Mouse (Mus musculus): ENCODE results near the gene Olfr850. TPM values are rescaled to one million over a fixed set of nuclear protein-coding genes. Genes with fewer than 3 reads are reported as not detected.

The Olfr850 gene
- not detected for total RNA-seq (2023)

GRCm38 (mm10) chr9:19478148-19478547, at the start of gene Olfr850:
TSS of gene Olfr850 (minus strand) at chr9:19478248.

GRCm38 (mm10) chr9:19492995-19493394, 14.9 kb upstream of the Olfr850 start, which contains the start of gene Olfr851:
TSS of gene Olfr851 (plus strand) at chr9:19493295.

GRCm38 (mm10) chr9:19439966-19440365, 38.1 kb downstream of the Olfr850 start, which contains the start of gene Olfr849:
TSS of gene Olfr849 (plus strand) at chr9:19440266.

Other genes with a start within 250 kb of the Olfr850 start
- gene Olfr843, start 226.3 kb downstream of the Olfr850 start, total RNA-seq (2023) = not detected
- gene Olfr844, start 161.9 kb downstream of the Olfr850 start, total RNA-seq (2023) = not detected
- not detected for gene Olfr845, start 141.8 kb downstream of the Olfr850 start, total RNA-seq (2023)
- not detected for gene Olfr846, start 114.2 kb downstream of the Olfr850 start, total RNA-seq (2023)
- gene Olfr847, start 99.6 kb downstream of the Olfr850 start, total RNA-seq (2023) = not detected
- gene Olfr849, start 38.0 kb downstream of the Olfr850 start, total RNA-seq (2023) = not detected
- gene Olfr851, start 15.0 kb upstream of the Olfr850 start, total RNA-seq (2023) = not detected
- not detected for gene Olfr853, start 62.8 kb upstream of the Olfr850 start, total RNA-seq (2023)
- gene Olfr854, start 89.1 kb upstream of the Olfr850 start, total RNA-seq (2023) = not detected
- not detected for gene Olfr855, start 104.4 kb upstream of the Olfr850 start, total RNA-seq (2023)
- gene Zfp317, start 143.9 kb upstream of the Olfr850 start, total RNA-seq (2023) = 33.9 TPM
- gene Olfr857, start 231.2 kb upstream of the Olfr850 start, total RNA-seq (2023) = not detected

Data from CD4-positive naive resting alpha-beta T cell, adult 57 days (primary cell).